Mouse (Mus musculus): ENCODE measurements at regions not wholly inside any gene's neighbourhood (a gene's known extent, or its start where the extent isn't known, plus 50 kb on each side); places are given as distances from the start of the nearest gene placed in this dataset.
A peak's percentile ranks its signal among the peaks of the same experiment; 100 is the strongest.

DNA sequence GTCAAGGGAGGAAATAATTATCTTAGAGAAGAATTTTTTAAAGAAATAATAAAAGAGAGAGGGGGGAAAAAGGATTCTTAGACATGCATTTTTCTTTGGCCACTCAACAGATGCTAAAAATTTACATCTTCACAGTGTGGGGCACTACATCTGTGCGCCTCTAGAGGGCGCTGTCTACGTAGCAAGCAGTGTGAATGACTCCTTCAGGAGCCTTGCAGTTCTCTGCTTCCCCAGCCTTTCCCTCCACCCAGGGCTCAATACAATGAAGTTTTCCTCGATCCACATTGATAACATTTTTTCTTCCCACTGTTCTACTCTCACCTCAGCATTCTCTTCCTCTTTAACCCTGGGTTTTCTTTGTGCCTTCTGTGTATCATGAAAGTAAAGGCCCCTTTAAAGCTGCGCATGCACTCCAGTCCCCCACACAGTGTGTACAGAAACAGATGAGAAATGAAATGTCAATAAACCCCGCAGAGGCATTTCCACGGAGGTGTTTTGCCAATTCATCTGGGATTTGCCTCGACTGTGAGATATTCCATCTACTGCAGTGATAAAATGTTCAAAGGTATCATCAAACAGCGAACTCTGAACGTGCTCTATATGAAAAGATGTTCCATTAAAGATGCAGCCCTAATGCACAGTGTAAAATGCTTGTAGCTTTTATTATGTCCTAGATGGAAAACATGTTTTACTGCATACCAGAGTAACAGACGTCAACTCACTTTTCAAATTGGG is 181.2 kb downstream of the Rdh14 start:
- TF ChIP-seq CTCF (IDR thresholded peaks at IDR 0.05; ENCODE audit: low read depth, low read length) (peak; percentile 65), EP300 (IDR thresholded peaks at IDR 0.05; ENCODE audit: insufficient read depth, low read depth, low read length) (no peak), POLR2A (IDR thresholded peaks at IDR 0.05; ENCODE audit: insufficient read depth, low read length) (no peak)
